Mouse (Mus musculus) embryonic facial prominence, embryonic 13.5 days (tissue): ENCODE measurements around the gene Adrm1. TPM values are rescaled to one million over a fixed set of nuclear protein-coding genes. Genes with fewer than 3 reads are reported as not detected.
A peak's percentile ranks its signal among the peaks of the same experiment; 100 is the strongest.
"Not testable (repeated sequence)": the region's sequence is repeated elsewhere in the genome, so short reads cannot be mapped to it uniquely, and the experiment has no call there.

Source experiments
- ATAC-seq: fragments of 200-750 bp; cut with Nextera tagmentation; 2 replicates; pipeline ENCODE4 v1.8.0; 2017; ENCODE audit warnings: low read depth; ENCODE audit not compliant: insufficient number of reproducible peaks, insufficient read depth, low FRiP score, low TSS enrichment
- H3K27ac ChIP-seq: fragments of 300-500 bp; sonication (generic); 2 replicates; pipeline ENCODE4 v1.5.1; 2015; ENCODE audit warnings: moderate library complexity, mild to moderate bottlenecking, inconsistent platforms
- H3K27me3 ChIP-seq: fragments of 300-500 bp; sonication (generic); 2 replicates; pipeline ENCODE4 v1.6.1; 2015; ENCODE audit warnings: mild to moderate bottlenecking, inconsistent platforms
- H3K36me3 ChIP-seq: fragments of 300-500 bp; sonication (generic); 2 replicates; pipeline ENCODE4 v1.6.1; 2015; ENCODE audit warnings: mild to moderate bottlenecking, inconsistent platforms
- H3K4me1 ChIP-seq: fragments of 300-500 bp; sonication (generic); 2 replicates; pipeline ENCODE4 v1.6.1; 2015; ENCODE audit warnings: inconsistent platforms
- H3K4me2 ChIP-seq: fragments of 300-500 bp; sonication (generic); 2 replicates; pipeline ENCODE4 v1.6.1; 2015; ENCODE audit warnings: moderate library complexity, mild to moderate bottlenecking, inconsistent platforms
- H3K4me3 ChIP-seq: fragments of 300-500 bp; sonication (generic); 2 replicates; pipeline ENCODE4 v1.5.1; 2015; ENCODE audit warnings: mild to moderate bottlenecking, inconsistent platforms
- H3K9ac ChIP-seq: fragments of 300-500 bp; sonication (generic); 2 replicates; pipeline ENCODE4 v1.6.1; 2015; ENCODE audit warnings: mild to moderate bottlenecking, inconsistent platforms
- H3K9me3 ChIP-seq: fragments of 300-500 bp; sonication (generic); 2 replicates; pipeline ENCODE4 v1.6.1; 2016; ENCODE audit warnings: inconsistent platforms
- WGBS: fragments of 180-500 bp; shearing (Covaris S2); methylation state at CpG from one replicate; pipeline ENCODE4 v1.1.7; 2015; ENCODE audit warnings: mixed read lengths; 5-methylcytosine and 5-hydroxymethylcytosine counted together
- polyA plus RNA-seq: library from polyadenylated mRNA; unstranded; fragments of >200 nt; fragmentation: Nextera tagmentation; extraction: Ambion mirVana; gene quantifications from 2 replicates; pipeline ENCODE4 v1.2.1, GENCODE M21; 2015

Adrm1 gene
- polyA plus RNA-seq, 1 experiment from 2014 or later = 190 TPM

DNA sequence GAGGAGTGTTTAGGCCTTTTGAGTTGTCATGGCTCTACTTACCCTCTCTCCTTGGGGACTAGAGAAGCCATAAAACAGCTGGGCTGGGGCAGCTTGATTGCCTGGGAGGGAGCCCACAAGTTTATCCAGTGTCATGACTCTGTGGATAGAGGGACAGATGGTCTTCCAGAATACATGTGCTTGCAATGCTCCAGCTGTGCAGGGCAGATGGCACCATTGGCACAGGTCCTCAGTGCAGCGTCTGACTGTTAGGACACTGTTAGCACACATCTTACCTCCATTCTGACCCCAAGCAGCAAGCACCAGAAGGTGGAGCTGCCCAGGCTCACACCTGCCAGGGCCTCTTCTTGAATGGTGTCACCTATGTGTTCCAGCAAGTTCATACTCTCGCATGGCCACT, 5.4 kb upstream of the Adrm1 start:
- WGBS = 83% methylated on average over 2 of the region's 2 CpGs
- ATAC-seq = no peak
- Histone ChIP-seq H3K9ac (no peak overlapping the region), H3K9me3 (no peaks in the 10 kb centered on the region), H3K4me2 (no peak overlapping the region), H3K27me3 (no peaks in the 10 kb centered on the region), H3K4me1 (peaks cover 4% of the 10 kb centered on the region; the same call in 1 of the 2 replicates), H3K27ac (no peak overlapping the region), H3K4me3 (no peak overlapping the region), H3K36me3 (peaks cover 33% of the 10 kb centered on the region)

DNA sequence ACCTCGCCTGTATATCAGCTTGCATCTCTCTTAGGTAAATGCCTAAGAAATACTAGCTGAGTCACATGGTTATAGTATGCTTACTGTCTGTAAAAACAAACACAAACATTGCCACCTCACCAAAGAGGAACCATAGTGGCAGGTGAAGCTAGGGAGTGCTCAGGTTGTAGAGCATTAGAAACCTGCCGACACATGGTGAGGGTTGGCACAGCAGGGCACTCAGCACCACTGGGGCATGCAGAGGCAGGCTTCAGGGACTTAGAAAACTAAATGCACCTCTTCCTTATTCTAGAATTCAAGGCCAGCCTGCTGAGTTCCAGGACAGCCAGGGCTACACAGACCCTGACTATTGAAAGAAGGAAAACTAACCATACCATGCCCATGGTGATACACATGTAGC, 4.4 kb upstream of the Adrm1 start:
- 86% methylated on average over 2 of the region's 2 CpGs for WGBS
- Histone ChIP-seq H3K4me1 (peaks cover 7% of the 10 kb centered on the region; the same call in 1 of the 2 replicates), H3K27ac (no peak overlapping the region), H3K9ac (no peak overlapping the region), H3K4me2 (no peak overlapping the region), H3K27me3 (no peaks in the 10 kb centered on the region), H3K4me3 (no peak overlapping the region), H3K36me3 (peaks cover 23% of the 10 kb centered on the region), H3K9me3 (no peaks in the 10 kb centered on the region)
- ATAC-seq = no peak

DNA sequence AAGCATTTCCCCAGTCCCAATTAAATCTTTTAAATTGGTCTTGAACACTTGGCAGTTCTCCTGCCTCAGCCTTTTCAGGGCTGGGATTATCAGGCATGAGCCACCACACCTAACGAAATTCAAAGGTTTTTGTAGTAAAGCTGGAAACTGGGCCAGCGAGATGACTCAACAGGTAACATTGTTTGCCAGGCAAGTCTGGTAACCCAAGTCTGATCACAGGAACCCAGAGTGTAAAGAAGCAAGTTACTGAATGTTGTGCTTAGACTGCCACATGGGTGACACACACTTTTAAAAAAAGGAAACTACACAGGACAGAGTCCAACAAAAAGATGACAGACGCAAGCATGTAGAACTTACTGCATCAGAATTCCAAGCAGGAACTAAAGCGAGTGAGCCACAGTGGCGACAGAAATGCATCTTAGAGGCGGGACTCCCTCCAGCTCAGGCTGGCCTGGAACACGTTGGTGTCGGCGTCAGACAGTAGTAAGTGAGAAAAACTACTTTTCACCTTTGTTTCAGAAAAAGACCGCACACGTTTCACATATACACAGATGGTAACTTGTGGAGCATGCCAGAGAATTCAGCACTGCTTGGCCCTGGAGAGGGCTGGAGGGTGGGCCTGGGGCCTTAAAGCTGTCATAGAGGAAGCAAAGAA, 1.0 kb upstream of the Adrm1 start:
- WGBS = 88% methylated on average over 11 of the region's 11 CpGs
- H3K27me3 ChIP-seq = no peaks in the 10 kb centered on the region
- peaks cover 21% of the 10 kb centered on the region for H3K4me1 ChIP-seq
- H3K27ac ChIP-seq = no peak overlapping the region
- no peak for ATAC-seq
- no peaks in the 10 kb centered on the region for H3K9me3 ChIP-seq
- peak overlapping the region; percentile 61 for H3K4me2 ChIP-seq
- peaks cover 23% of the 10 kb centered on the region for H3K36me3 ChIP-seq
- H3K9ac ChIP-seq = peak overlapping the region; percentile 98; the same call in 1 of the 2 replicates
- no peak overlapping the region for H3K4me3 ChIP-seq

DNA sequence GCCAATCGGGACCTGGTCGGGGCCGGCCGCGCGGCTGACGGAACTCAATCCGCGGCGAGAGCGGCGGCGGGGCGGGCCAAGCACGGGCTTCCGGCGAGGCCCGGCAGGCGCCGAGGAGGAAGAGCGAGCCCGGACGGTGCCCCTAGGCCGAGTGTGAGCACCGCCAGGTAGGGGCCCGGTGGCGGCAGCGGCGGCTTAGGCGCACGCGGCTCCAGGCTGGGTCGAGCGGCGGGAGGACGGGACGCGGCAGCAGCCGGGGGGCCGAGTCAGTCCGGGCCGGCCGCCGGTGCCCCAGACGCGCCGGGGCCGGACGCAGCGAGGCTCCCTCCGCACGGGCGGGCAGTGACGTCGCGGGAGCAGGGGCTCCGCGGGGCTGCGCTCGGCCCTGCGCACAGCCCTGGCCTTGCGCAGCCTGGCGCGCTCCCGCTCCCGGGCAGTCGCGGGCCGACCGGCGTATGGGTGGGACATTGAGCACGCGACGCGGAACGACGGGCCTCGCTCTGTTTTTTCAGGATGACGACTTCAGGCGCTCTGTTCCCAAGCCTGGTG, 311 bp downstream of the Adrm1 start:
- peaks cover 35% of the 10 kb centered on the region for H3K36me3 ChIP-seq
- peaks cover 21% of the 10 kb centered on the region for H3K4me1 ChIP-seq
- peak overlapping the region; percentile 98 for H3K4me3 ChIP-seq
- peak overlapping the region; percentile 99 for H3K4me2 ChIP-seq
- no peaks in the 10 kb centered on the region for H3K9me3 ChIP-seq
- H3K27ac ChIP-seq = peak overlapping the region; percentile 85
- ATAC-seq = peak; percentile 62; the same call in 1 of the 2 replicates
- no peaks in the 10 kb centered on the region for H3K27me3 ChIP-seq
- under 1% methylated on average over 79 of the region's 80 CpGs for WGBS
- peak overlapping the region; percentile 98 for H3K9ac ChIP-seq

DNA sequence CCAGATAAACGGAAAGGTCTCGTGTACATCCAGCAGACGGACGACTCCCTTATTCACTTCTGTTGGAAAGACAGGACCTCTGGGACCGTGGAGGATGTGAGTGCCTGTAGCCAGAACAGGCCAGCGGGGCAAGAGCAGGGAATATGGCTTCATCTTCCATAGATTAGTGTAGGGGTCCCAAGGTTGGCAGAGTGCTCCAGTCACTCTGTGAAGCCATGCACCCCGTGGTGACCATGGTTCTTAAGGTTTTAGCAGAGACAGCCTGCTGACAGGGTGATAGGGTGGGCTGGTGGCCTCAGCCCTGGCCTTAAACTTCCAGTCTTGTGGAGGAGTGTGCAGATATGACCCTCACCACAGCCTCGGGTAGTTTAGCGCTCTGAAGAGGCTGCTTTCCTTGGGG, 867 bp downstream of the Adrm1 start:
- H3K9ac ChIP-seq = peak overlapping the region; percentile 98
- no peak overlapping the region for H3K27ac ChIP-seq
- peak overlapping the region; percentile 98 for H3K4me3 ChIP-seq
- H3K4me1 ChIP-seq = peaks cover 21% of the 10 kb centered on the region
- ATAC-seq = no peak
- WGBS = 2% methylated on average over 9 of the region's 9 CpGs
- H3K4me2 ChIP-seq = peak overlapping the region; percentile 99
- peaks cover 41% of the 10 kb centered on the region for H3K36me3 ChIP-seq
- H3K9me3 ChIP-seq = no peaks in the 10 kb centered on the region
- H3K27me3 ChIP-seq = no peaks in the 10 kb centered on the region

DNA sequence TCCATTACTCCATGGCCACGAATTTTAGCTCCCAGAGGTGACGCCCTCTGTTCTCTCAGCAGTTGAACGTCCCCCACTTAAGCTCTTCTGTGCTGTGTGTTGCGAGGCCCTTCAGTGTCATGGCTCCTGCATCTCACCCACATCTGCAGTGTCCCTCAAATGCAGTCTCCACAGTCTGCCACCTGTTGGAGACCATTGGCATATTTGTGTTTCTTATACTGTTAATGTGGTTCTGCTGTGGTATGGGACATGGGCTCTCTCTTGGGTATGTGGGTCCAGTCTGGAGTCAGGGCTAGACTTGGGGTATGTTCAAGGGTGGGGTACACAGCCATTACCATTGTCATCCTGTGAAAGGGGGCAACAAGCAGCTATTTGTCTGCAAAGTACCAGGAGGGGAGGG, 1.9 kb downstream of the Adrm1 start:
- H3K27ac ChIP-seq = no peak overlapping the region
- 78% methylated on average over 4 of the region's 4 CpGs for WGBS
- peak overlapping the region; percentile 99 for H3K4me2 ChIP-seq
- no peaks in the 10 kb centered on the region for H3K9me3 ChIP-seq
- peaks cover 21% of the 10 kb centered on the region for H3K4me1 ChIP-seq
- H3K27me3 ChIP-seq = no peaks in the 10 kb centered on the region
- H3K9ac ChIP-seq = peak overlapping the region; percentile 98
- peak overlapping the region; percentile 98 for H3K4me3 ChIP-seq
- ATAC-seq = no peak
- H3K36me3 ChIP-seq = peaks cover 51% of the 10 kb centered on the region

DNA sequence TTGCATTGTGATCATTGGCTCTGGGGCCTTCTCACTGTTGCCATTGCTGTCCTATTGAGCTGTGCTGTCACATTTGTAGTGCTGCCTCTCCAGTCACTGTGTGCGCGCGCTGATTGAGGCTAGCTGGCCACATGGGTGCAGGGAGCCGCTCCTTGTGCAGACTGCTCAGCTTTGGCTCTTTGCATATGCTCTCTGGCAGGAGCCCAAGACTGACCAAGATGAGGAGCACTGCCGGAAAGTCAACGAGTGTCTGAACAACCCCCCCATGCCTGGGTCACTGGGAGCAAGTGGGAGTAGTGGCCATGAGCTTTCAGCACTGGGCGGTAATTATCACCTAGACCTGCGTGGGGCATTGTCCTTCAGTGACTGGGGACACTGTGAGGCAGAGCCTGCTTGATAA, 2.4 kb downstream of the Adrm1 start:
- not testable (repeated sequence) for H3K9me3 ChIP-seq, H3K4me3 ChIP-seq, H3K27me3 ChIP-seq, H3K27ac ChIP-seq, ATAC-seq, H3K9ac ChIP-seq
- H3K4me2 ChIP-seq = peak overlapping the region; percentile 99; the same call in 1 of the 2 replicates
- peaks cover 57% of the 10 kb centered on the region for H3K36me3 ChIP-seq
- H3K4me1 ChIP-seq = peaks cover 21% of the 10 kb centered on the region
- WGBS = 91% methylated on average over 8 of the region's 8 CpGs

DNA sequence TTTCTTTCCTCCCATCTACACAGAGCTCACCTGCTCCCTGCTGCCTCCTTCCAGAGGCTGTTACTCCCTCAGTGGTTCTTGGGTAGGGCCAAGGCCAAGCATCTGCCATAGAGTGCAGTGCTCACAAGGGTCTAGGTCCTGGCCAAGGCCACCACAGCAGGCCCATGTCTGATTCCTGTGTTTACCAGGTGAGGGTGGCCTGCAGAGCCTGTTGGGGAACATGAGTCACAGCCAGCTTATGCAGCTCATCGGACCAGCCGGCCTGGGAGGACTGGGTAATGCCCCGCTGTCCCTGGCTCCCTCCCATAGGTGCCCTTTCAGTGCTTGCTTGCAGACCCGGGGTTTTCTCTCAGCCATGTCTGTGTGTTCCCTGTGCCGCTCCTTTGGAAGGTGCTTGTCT, 2.8 kb downstream of the Adrm1 start:
- no peak for ATAC-seq
- Histone ChIP-seq H3K27me3 (no peaks in the 10 kb centered on the region), H3K9me3 (no peaks in the 10 kb centered on the region), H3K4me2 (no peak overlapping the region), H3K36me3 (peaks cover 61% of the 10 kb centered on the region), H3K9ac (no peak overlapping the region), H3K4me3 (no peak overlapping the region), H3K27ac (no peak overlapping the region), H3K4me1 (peaks cover 21% of the 10 kb centered on the region)
- 94% methylated on average over 5 of the region's 5 CpGs for WGBS

DNA sequence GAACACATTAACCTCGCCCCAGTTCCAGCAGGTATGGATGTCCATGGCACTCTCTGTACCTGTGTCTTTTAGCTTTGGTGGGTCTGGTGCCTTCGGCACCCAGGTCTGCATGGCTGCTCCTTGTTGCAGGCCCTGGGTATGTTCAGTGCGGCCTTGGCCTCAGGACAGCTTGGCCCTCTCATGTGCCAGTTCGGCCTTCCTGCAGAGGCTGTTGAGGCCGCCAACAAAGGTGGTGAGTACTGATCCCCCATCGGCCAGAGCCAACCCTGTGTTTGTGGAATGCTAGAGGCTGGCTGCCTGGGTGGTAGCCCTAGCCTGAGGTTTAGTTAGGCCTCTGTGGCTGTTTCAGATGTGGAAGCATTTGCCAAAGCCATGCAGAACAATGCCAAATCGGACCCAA, 4.4 kb downstream of the Adrm1 start:
- no peaks in the 10 kb centered on the region for H3K9me3 ChIP-seq
- no peak overlapping the region for H3K9ac ChIP-seq
- H3K27ac ChIP-seq = no peak overlapping the region
- ATAC-seq = no peak
- no peak overlapping the region for H3K4me3 ChIP-seq
- H3K4me2 ChIP-seq = no peak overlapping the region
- WGBS = 92% methylated on average over 7 of the region's 7 CpGs
- peaks cover 19% of the 10 kb centered on the region for H3K4me1 ChIP-seq
- no peaks in the 10 kb centered on the region for H3K27me3 ChIP-seq
- H3K36me3 ChIP-seq = peaks cover 77% of the 10 kb centered on the region

DNA sequence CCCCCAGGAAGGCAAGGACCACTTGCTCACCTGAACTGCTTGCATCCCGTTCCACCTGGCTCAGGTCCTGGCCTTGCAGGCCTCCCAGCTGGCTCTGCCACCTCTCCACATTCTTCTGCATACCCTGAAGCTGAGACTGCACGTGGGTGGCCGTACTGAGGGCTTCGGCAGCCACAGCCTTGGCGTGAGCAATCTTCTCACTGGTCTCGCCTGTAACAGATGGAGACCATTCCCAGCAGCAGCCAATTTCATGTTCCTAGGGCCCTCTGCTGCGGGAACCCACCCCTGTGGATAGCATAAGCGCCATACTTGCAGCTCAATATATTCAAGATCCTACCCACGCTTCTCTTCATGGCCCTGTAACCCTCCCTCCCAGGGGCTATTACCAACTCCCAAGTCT, 10.3 kb downstream of the Adrm1 start:
- Histone ChIP-seq H3K9me3 (no peaks in the 10 kb centered on the region), H3K4me1 (no peaks in the 10 kb centered on the region), H3K9ac (no peak overlapping the region), H3K36me3 (peaks cover 44% of the 10 kb centered on the region), H3K4me2 (no peak overlapping the region), H3K27ac (no peak overlapping the region), H3K27me3 (no peaks in the 10 kb centered on the region), H3K4me3 (no peak overlapping the region)
- 84% methylated on average over 9 of the region's 9 CpGs for WGBS
- no peak for ATAC-seq

DNA sequence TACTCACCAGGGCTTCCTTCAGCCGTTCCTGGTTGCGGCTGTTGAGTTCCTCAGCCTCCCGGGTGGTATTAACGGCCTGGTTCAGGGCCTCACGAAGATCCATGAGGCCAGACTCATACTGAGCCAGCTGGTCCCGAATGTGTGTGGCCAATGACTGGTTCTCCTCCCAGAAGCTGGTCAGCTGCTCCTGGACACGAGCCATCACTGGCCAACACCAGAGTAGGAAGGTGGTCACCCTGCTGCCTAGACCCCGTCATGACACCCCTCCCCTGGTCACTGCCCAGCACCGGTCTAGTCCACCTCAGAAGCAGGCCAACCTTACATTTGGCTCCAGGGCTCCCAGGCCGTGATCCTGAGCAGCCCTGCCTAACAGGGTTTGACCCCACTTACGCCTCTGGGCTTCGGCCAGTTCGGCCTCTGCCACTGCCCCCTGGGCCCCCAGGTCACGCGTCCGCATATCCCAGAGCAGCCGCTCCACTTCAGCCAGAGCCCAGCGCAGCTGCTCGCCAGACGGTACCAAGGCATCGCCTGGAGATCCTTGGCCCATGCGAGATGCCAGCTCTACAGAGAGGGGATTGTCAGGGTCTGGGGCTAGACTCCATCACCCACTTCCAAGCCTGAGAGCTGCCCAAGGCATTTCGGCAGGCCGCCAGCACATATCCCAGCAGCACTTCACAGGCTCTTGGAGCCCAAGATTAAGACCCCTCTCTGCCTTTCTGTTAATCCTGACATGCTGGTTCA, 12.9 kb downstream of the Adrm1 start:
- Histone ChIP-seq H3K27me3 (no peaks in the 10 kb centered on the region), H3K36me3 (peaks cover 28% of the 10 kb centered on the region), H3K9me3 (no peaks in the 10 kb centered on the region), H3K27ac (no peak overlapping the region), H3K9ac (no peak overlapping the region), H3K4me1 (no peaks in the 10 kb centered on the region), H3K4me2 (no peak overlapping the region), H3K4me3 (no peak overlapping the region)
- no peak for ATAC-seq
- WGBS = 84% methylated on average over 24 of the region's 24 CpGs

DNA sequence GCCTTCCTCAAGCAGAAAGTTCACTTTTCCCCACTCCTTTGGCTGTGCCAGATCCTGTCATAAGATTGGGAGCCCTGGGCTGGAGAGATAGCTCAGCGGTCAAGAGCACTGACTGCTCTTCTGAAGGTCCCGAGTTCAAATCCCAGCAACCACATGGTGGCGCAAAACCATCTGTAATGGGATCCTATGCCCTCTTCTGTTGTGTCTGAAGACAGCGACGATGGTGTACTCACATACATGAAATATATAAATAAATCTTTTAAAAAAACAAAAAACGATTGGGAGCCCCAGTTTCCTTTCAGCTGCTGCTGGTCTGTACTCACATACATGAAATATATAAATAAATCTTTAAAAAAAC, 13.4 kb downstream of the Adrm1 start:
- WGBS = 86% methylated on average over 6 of the region's 6 CpGs
- no peak for ATAC-seq
- H3K4me1 ChIP-seq = no peaks in the 10 kb centered on the region
- peaks cover 22% of the 10 kb centered on the region for H3K36me3 ChIP-seq
- H3K9ac ChIP-seq = no peak overlapping the region
- H3K27ac ChIP-seq = no peak overlapping the region
- H3K4me3 ChIP-seq = no peak overlapping the region
- H3K4me2 ChIP-seq = no peak overlapping the region
- no peaks in the 10 kb centered on the region for H3K27me3 ChIP-seq
- no peaks in the 10 kb centered on the region for H3K9me3 ChIP-seq
